Mouse (Mus musculus) forelimb bud, embryonic 11.5 days (tissue): ENCODE results near the gene Msh6.
A peak's percentile ranks its signal among the peaks of the same experiment; 100 is the strongest.
"Not testable (repeated sequence)": the region's sequence is repeated elsewhere in the genome, so short reads cannot be mapped to it uniquely, and the experiment has no call there.

Source experiments
- DNase-seq: peaks from one replicate; pipeline ENCODE4 v3.0.0-alpha.2; 2012; ENCODE audit warnings: low read depth, low spot score

Msh6 gene

GRCm38 (mm10) chr17:87974629-87975228 lies at the start of gene Msh6:
TSS of gene Msh6 (plus strand) at chr17:87975062.
- DNase-seq: peak; percentile 94

GRCm38 (mm10) chr17:87934326-87934725 lies 40.5 kb upstream of the Msh6 start:
- no peak for DNase-seq

- no peak for DNase-seq
Observed at GRCm38 (mm10) chr17:87934736-87935135, 40.1 kb upstream of the Msh6 start.

- DNase-seq: no peak
Observed at GRCm38 (mm10) chr17:87936156-87936555, 38.7 kb upstream of the Msh6 start.

- peak; percentile 76 for DNase-seq
Observed at GRCm38 (mm10) chr17:87948965-87949584, 25.8 kb upstream of the Msh6 start.

- not testable (repeated sequence) for DNase-seq
Observed at GRCm38 (mm10) chr17:87954618-87955124, 20.2 kb upstream of the Msh6 start.

GRCm38 (mm10) chr17:87957096-87957840 lies 17.6 kb upstream of the Msh6 start:
- DNase-seq: no peak

- DNase-seq: no peak
Observed at GRCm38 (mm10) chr17:87958283-87958682, 16.6 kb upstream of the Msh6 start.

- not testable (repeated sequence) for DNase-seq
Observed at GRCm38 (mm10) chr17:87959406-87959805, 15.5 kb upstream of the Msh6 start.

- not testable (repeated sequence) for DNase-seq
Observed at GRCm38 (mm10) chr17:87959931-87960330, 14.9 kb upstream of the Msh6 start.

- no peak for DNase-seq
Observed at GRCm38 (mm10) chr17:87963081-87964075, 11.5 kb upstream of the Msh6 start.

GRCm38 (mm10) chr17:87968483-87968926 lies 6.4 kb upstream of the Msh6 start:
- DNase-seq: not testable (repeated sequence)

- not testable (repeated sequence) for DNase-seq
Observed at GRCm38 (mm10) chr17:87971696-87972591, 2.9 kb upstream of the Msh6 start.

GRCm38 (mm10) chr17:87972856-87973255 lies 2.0 kb upstream of the Msh6 start:
- DNase-seq: no peak

- DNase-seq: no peak
Observed at GRCm38 (mm10) chr17:87973261-87974167, 1.3 kb upstream of the Msh6 start.

- DNase-seq: no peak
Observed at GRCm38 (mm10) chr17:87975229-87975853, 479 bp downstream of the Msh6 start.

GRCm38 (mm10) chr17:87976154-87976806 lies 1.4 kb downstream of the Msh6 start:
- no peak for DNase-seq

GRCm38 (mm10) chr17:87976927-87977326 lies 2.1 kb downstream of the Msh6 start:
- not testable (repeated sequence) for DNase-seq
